Mouse (Mus musculus): ENCODE data around the gene Ckap5.
"Not testable (repeated sequence)": the region's sequence is repeated elsewhere in the genome, so short reads cannot be mapped to it uniquely, and the experiment has no call there.

Gene Ckap5

DNA sequence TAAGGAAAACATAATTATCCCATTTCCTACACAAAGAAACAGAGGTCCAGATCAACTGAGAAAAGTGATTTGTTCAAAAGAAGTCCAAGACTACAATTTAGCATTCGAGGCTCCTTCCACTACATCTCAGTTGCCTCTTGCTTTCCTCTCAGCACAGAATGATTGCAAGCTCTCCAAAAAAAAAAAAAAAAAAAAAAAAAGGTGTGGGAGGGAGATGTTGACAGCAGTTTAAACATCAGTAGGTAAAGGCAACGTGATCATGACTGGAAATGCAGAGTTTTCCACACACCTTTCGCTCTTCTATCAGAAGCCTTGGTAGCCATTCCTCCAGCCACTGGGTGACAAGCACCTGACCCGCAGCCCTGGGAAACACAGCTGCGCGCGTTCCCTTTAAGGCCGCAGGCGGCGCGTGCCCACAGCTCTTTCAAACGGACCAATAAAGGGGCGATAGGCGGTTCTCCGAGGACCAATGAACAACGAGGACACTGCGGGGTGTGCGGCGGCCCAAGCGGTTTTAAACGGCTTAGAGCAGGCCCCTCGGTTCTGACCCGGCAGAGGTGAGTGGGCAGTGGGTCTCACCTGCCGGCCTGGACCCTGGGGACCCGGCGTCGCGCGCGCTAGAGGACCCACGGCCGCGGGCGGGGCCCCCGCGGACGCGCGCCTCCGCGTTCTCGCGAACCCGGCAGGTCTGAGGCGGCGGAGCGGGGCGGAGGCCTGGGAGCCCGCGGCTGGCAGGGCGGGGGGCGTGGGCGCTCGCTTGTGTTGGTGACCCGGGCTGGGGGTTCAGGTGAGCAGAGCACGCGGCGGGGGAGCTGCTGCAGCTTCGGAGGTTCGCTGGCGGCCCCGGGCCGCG, at the start of gene Ckap5:
TSS of gene Ckap5 (plus strand) at position 469 of the 853 bp plus-strand sequence.
- in situ Hi-C loops (cut with MboI, MseI): loop anchor here in 1 of 2 experiments (25.0 kb wide), 1 partner anchor 1486 kb away; no protein-coding TSS in a partner anchor

DNA sequence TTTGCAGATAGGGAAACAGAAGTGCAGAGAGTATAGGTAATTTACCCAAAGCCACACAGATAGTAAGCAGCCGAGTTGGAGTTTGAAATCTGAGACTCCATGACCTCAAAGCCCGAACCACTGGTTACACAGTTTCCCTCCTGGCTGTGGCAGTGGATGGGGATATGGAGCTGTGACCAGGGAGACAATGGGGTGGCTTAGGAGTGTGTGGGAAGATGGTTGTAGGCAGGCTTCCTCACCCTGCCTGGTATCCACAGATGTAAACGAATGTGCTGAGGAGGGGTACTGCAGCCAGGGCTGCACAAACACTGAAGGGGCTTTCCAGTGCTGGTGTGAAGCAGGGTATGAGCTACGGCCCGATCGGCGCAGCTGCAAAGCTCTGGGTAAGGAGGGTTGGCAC, 49.7 kb upstream of the Ckap5 start:
- in situ Hi-C loops (cut with MboI, MseI): no loop called here

- in situ Hi-C loops (cut with MboI, MseI): loop anchor here (5.0 kb wide), 2 partner anchors 188 to 198 kb away; no protein-coding TSS in a partner anchor
These were observed 46.2 kb upstream of the Ckap5 start for GRCm38 (mm10) chr2:91480399-91480801.

GRCm38 (mm10) chr2:91480805-91481514, 45.6 kb upstream of the Ckap5 start:
- in situ Hi-C loops (cut with MboI, MseI): loop anchor here (5.0 kb wide), 2 partner anchors 189 to 199 kb away; no protein-coding TSS in a partner anchor

- in situ Hi-C loops (cut with MboI, MseI): loop anchor here (5.0 kb wide), 2 partner anchors 192 to 202 kb away; no protein-coding TSS in a partner anchor
These were observed 41.9 kb upstream of the Ckap5 start for GRCm38 (mm10) chr2:91484698-91485097.

- in situ Hi-C loops (cut with MboI, MseI): no loop called here
These were observed 41.3 kb upstream of the Ckap5 start for GRCm38 (mm10) chr2:91485256-91485655.

DNA sequence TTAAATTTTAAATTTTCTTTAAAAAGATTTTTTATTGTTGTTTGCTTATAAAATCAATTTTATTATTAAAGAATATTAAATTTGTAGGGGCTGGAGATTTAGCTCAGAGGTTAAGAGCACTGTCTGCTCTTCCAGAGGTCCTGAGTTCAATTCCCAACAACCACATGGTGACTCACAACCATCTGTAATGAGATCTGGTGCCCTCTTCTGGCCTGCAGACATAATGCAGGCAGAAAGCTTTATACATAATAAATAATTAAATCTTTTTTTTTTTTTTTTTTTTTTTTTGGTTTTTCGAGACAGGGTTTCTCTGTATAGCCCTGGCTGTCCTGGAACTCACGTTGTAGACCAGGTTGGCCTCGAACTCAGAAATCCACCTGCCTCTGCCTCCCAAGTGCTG, 39.3 kb upstream of the Ckap5 start:
- in situ Hi-C loops (cut with MboI, MseI): not testable (repeated sequence)

DNA sequence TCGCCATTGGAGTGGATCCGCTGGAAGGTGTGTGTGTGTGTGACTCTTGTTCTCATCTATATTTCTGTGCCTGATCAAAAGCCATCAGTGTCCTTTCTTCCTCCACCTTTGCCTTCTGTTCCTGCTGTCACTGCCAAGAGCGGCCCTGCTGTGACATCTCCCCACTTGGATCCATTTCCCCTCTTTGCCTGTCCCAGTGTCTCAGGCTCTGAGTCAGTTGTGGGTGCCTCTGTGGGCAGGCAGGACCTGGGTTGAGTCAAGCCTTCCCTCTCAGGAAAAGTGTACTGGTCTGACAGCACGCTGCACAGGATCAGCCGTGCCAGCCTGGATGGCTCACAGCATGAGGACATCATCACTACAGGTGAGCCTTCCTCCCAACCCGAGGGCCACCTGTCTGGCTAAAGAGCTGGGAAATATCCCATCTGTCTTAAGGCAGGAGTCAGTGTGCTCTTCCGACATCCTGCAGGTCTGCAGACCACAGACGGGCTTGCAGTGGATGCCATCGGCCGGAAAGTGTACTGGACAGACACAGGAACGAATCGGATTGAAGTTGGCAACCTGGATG, 34.4 kb upstream of the Ckap5 start:
- in situ Hi-C loops (cut with MboI, MseI): no loop called here

DNA sequence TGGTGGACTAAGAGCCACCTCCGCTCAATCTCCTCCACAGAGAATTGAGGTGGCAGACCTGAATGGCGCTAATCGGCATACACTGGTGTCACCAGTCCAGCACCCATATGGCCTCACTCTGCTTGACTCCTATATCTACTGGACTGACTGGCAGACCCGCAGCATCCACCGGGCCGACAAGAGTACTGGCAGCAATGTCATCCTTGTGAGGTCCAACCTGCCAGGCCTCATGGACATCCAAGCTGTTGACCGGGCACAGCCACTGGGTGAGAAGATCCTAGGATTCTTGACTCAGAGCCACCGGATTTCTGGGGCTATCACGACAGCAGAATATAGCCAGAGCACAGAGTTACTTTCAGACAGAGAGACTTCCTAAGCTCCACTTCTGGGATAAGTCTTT, 32.6 kb upstream of the Ckap5 start:
- in situ Hi-C loops (cut with MboI, MseI): no loop called here

GRCm38 (mm10) chr2:91498093-91498719, 28.4 kb upstream of the Ckap5 start:
- in situ Hi-C loops (cut with MboI, MseI): no loop called here

- in situ Hi-C loops (cut with MboI, MseI): no loop called here
These were observed 18.5 kb upstream of the Ckap5 start for GRCm38 (mm10) chr2:91508076-91508475.

GRCm38 (mm10) chr2:91517186-91517585, 9.4 kb upstream of the Ckap5 start:
- in situ Hi-C loops (cut with MboI, MseI): no loop called here

DNA sequence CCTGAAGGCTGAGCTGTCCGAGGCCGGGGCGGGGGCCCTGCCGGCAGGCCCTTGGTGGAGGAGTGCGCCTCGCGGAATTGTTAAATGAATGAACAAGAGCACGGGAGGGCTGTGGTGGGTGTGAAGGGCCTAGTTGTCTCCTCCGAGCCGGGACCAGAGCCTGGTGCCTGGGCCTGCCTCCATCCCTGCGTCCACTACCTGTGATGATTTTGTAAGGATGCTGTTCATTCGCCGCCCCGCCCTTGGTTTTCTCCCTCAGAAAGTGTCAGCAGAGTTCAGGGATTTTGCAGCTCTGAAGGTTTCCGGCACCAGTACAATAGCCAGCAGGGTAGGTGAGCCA, 555 bp downstream of the Ckap5 start:
- in situ Hi-C loops (cut with MboI, MseI): loop anchor here in 1 of 2 experiments (25.0 kb wide), 1 partner anchor 1485 kb away; no protein-coding TSS in a partner anchor

- in situ Hi-C loops (cut with MboI, MseI): loop anchor here in 1 of 2 experiments (25.0 kb wide), 1 partner anchor 1475 kb away; no protein-coding TSS in a partner anchor
These were observed 11.1 kb downstream of the Ckap5 start for GRCm38 (mm10) chr2:91537588-91538205.

- in situ Hi-C loops (cut with MboI, MseI): loop anchor here in 1 of 2 experiments (5.0 kb wide), 1 partner anchor 856 kb away; no protein-coding TSS in a partner anchor
These were observed 41.6 kb downstream of the Ckap5 start for GRCm38 (mm10) chr2:91568125-91568524.

- in situ Hi-C loops (cut with MboI, MseI): no loop called here
These were observed 54.3 kb downstream of the Ckap5 start for GRCm38 (mm10) chr2:91580894-91581293.

DNA sequence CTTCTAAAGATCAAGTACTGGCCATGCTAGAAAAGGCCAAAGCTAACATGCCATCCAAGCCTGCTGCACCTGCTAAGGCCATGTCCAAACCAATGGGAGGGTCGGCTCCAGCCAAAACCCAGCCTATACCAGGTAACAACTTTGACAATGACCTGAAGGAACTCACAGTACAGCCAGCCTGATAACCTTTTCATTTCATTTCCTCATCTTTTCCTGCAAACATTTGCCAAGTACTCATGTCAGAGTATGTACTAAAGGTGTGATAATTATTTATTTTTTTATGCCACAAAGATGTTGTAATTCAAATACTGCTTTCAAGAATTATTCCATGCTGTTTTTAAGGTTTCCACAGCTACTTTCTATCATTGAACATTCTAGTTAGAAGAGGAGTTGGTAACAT, 59.7 kb downstream of the Ckap5 start:
- in situ Hi-C loops (cut with MboI, MseI): no loop called here

DNA sequence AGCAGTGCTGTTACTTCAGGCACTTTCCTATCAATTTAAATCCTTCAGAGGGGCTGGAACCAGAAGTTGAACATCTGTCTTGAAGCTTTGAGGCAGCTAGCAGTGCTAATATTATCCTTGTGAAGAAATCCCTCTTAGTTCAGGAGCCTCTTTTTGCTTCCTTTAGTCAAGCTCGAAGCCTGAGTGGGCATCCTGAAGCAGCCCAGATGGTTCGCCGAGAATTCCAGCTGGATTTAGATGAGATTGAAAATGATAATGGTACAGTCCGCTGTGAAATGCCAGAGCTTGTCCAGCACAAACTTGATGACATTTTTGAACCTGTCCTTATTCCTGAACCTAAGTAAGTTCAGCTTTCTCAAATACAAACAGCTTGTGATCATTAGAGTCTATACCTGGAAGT, 73.9 kb downstream of the Ckap5 start:
- in situ Hi-C loops (cut with MboI, MseI): loop anchor here in 1 of 2 experiments (10.0 kb wide), 2 partner anchors 436 to 826 kb away; no protein-coding TSS in a partner anchor

- in situ Hi-C loops (cut with MboI, MseI): loop anchor here in 1 of 2 experiments (10.0 kb wide), 2 partner anchors 438 to 828 kb away; no protein-coding TSS in a partner anchor
These were observed 75.8 kb downstream of the Ckap5 start for GRCm38 (mm10) chr2:91602389-91602788.

GRCm38 (mm10) chr2:91609370-91609769, 82.8 kb downstream of the Ckap5 start:
- in situ Hi-C loops (cut with MboI, MseI): loop anchor here in 1 of 2 experiments (5.0 to 10.0 kb wide), 3 partner anchors 38 to 835 kb away; partner anchors contain the start of genes Arhgap1 and Zfp408

GRCm38 (mm10) chr2:91622356-91622755, 95.8 kb downstream of the Ckap5 start:
- in situ Hi-C loops (cut with MboI, MseI): no loop called here

All from T-helper 17 cell (primary cell).